Mouse (Mus musculus) cortical plate, adult 2 months (tissue): ENCODE data around the gene Inha. TPM values are rescaled to one million over a fixed set of nuclear protein-coding genes. Genes with fewer than 3 reads are reported as not detected.
A peak's percentile ranks its signal among the peaks of the same experiment; 100 is the strongest.

ENCODE experiments used
- H3K27ac ChIP-seq: fragments of 200-500 bp; 2 replicates; pipeline ENCODE4 v1.5.1; 2012; ENCODE audit warnings: low read length, control low read depth, inconsistent platforms; ENCODE audit not compliant: insufficient read depth
- H3K4me1 ChIP-seq: fragments of 200-500 bp; 2 replicates; pipeline ENCODE4 v1.6.1; 2011; ENCODE audit warnings: low read length; ENCODE audit not compliant: control insufficient read depth, insufficient read depth
- H3K4me3 ChIP-seq: fragments of 200-500 bp; 2 replicates; pipeline ENCODE4 v1.5.1; 2011; ENCODE audit warnings: mild to moderate bottlenecking, low read length, control low read depth; ENCODE audit not compliant: insufficient read depth
- CTCF ChIP-seq: fragments of 200-500 bp; IDR thresholded peaks from 2 replicates; pipeline ENCODE4 v1.5.1; 2011; ENCODE audit warnings: mild to moderate bottlenecking, control low read depth, low read length; ENCODE audit not compliant: insufficient read depth; ENCODE audit errors: extremely low read depth
- POLR2A ChIP-seq: fragments of 200-500 bp; IDR thresholded peaks from 2 replicates; pipeline ENCODE4 v1.6.1; 2011; ENCODE audit warnings: mild to moderate bottlenecking, low read length, control low read depth; ENCODE audit not compliant: insufficient read depth; ENCODE audit errors: extremely low read depth
- polyA plus RNA-seq: library from polyadenylated mRNA; depleted of rRNA; stranded (reverse); fragments of >200 nt; gene quantifications from 2 replicates; pipeline ENCODE4 v1.2.3, GENCODE M21; 2012

The Inha gene
- polyA plus RNA-seq, 1 experiment = 90.3 TPM

- H3K27ac ChIP-seq = no peak overlapping the region
- H3K4me1 ChIP-seq = peaks cover 3% of the 10 kb centered on the region; the same call in 1 of the 2 replicates
- H3K4me3 ChIP-seq = peak overlapping the region; percentile 34
- TF ChIP-seq CTCF (no peak), POLR2A (peak; percentile 30; the same call in 1 of the 2 replicates)
These were observed 19.3 kb upstream of the Inha start for GRCm38 (mm10) chr1:75487405-75488161.

- Histone ChIP-seq H3K27ac (no peak overlapping the region), H3K4me3 (no peak overlapping the region), H3K4me1 (peaks cover 3% of the 10 kb centered on the region; the same call in 1 of the 2 replicates)
- TF ChIP-seq CTCF = no peak
- no peak for TF ChIP-seq POLR2A
These were observed 15.9 kb upstream of the Inha start for GRCm38 (mm10) chr1:75490785-75491551.

GRCm38 (mm10) chr1:75492579-75493170 is 14.2 kb upstream of the Inha start:
- H3K4me3 ChIP-seq = no peak overlapping the region
- TF ChIP-seq CTCF (no peak), POLR2A (no peak)
- H3K4me1 ChIP-seq = peaks cover 1% of the 10 kb centered on the region; the same call in 1 of the 2 replicates
- H3K27ac ChIP-seq = no peak overlapping the region

- H3K4me1 ChIP-seq = no peaks in the 10 kb centered on the region
- H3K4me3 ChIP-seq = no peak overlapping the region
- no peak overlapping the region for H3K27ac ChIP-seq
- no peak for TF ChIP-seq POLR2A
- TF ChIP-seq CTCF = peak; percentile 69
These were observed 11.9 kb upstream of the Inha start for GRCm38 (mm10) chr1:75494878-75495548.

- H3K4me3 ChIP-seq = no peak overlapping the region
- no peaks in the 10 kb centered on the region for H3K4me1 ChIP-seq
- no peak overlapping the region for H3K27ac ChIP-seq
- TF ChIP-seq POLR2A (no peak), CTCF (no peak)
These were observed 8.0 kb upstream of the Inha start for GRCm38 (mm10) chr1:75498897-75499296.

GRCm38 (mm10) chr1:75499441-75499840 is 7.4 kb upstream of the Inha start:
- Histone ChIP-seq H3K4me3 (no peak overlapping the region), H3K4me1 (peaks cover 2% of the 10 kb centered on the region; the same call in 1 of the 2 replicates), H3K27ac (no peak overlapping the region)
- TF ChIP-seq CTCF (no peak), POLR2A (no peak)

- H3K4me1 ChIP-seq = peaks cover 2% of the 10 kb centered on the region; the same call in 1 of the 2 replicates
- no peak for TF ChIP-seq CTCF
- no peak for TF ChIP-seq POLR2A
- H3K27ac ChIP-seq = no peak overlapping the region
- H3K4me3 ChIP-seq = no peak overlapping the region
These were observed 5.0 kb upstream of the Inha start for GRCm38 (mm10) chr1:75501905-75502304.

- no peak overlapping the region for H3K4me3 ChIP-seq
- TF ChIP-seq POLR2A = no peak
- TF ChIP-seq CTCF = no peak
These were observed 3.8 kb upstream of the Inha start for GRCm38 (mm10) chr1:75502945-75503650.

GRCm38 (mm10) chr1:75503651-75503980 is 3.3 kb upstream of the Inha start:
- H3K27ac ChIP-seq = no peak overlapping the region
- peaks cover 2% of the 10 kb centered on the region; the same call in 1 of the 2 replicates for H3K4me1 ChIP-seq
- H3K4me3 ChIP-seq = no peak overlapping the region
- TF ChIP-seq POLR2A (no peak), CTCF (no peak)

More at GRCm38 (mm10) chr1:75502945-75503650, 3.8 kb upstream of the Inha start:
- Histone ChIP-seq H3K27ac (no peak overlapping the region), H3K4me1 (peaks cover 2% of the 10 kb centered on the region; the same call in 1 of the 2 replicates)
